Mouse (Mus musculus): ENCODE data around the gene Terf2ip. TPM values are rescaled to one million over a fixed set of nuclear protein-coding genes. Genes with fewer than 3 reads are reported as not detected.

Gene Terf2ip
- polyA plus RNA-seq, 1 experiment = 9.0 TPM

DNA sequence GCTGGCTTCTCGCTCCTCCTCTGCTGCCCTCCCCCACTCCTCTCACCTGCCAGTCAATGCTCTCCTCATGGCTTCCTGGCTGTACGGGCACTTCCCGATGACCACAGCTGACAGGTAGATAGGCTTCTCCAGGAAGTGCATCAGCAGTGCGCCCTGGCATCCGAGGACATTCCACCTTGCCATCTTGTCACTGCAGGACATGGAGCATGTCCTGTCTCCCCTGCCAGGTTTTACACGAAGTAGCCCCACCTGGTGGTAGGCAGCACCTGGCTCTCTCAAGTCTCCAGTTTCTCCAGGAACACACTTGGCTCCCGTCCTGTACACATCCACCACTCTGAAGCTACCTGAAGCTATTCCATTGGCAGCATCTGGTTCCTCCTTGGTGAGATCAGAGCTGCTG is 29.1 kb upstream of the Terf2ip start:
- Histone ChIP-seq H3K27ac (ENCODE audit: insufficient read depth, low read depth, low read length) (no peak overlapping the region), H3K36me3 (ENCODE audit: control insufficient read depth, insufficient read depth, low read length) (no peaks in the 10 kb centered on the region), H3K4me1 (ENCODE audit: control insufficient read depth, insufficient read depth, low read length) (no peaks in the 10 kb centered on the region), H3K4me3 (ENCODE audit: insufficient read depth, low read depth, low read length) (no peak overlapping the region), H3K27me3 (replicated peaks; ENCODE audit: control insufficient read depth, insufficient read depth, low read length) (no peaks in the 10 kb centered on the region)
- 71% methylated on average over 7 of the region's 7 CpGs for WGBS
- DNase-seq = peak; percentile 13
- TF ChIP-seq CTCF (conservative IDR thresholded peaks at IDR 0.05; ENCODE audit: insufficient read depth, insufficient read length, low read depth, low read length) = peak; percentile 43; the same call in 1 of the 2 replicates
- no peak for TF ChIP-seq POLR2A (IDR thresholded peaks at IDR 0.05; ENCODE audit: low read depth, low read length)

DNA sequence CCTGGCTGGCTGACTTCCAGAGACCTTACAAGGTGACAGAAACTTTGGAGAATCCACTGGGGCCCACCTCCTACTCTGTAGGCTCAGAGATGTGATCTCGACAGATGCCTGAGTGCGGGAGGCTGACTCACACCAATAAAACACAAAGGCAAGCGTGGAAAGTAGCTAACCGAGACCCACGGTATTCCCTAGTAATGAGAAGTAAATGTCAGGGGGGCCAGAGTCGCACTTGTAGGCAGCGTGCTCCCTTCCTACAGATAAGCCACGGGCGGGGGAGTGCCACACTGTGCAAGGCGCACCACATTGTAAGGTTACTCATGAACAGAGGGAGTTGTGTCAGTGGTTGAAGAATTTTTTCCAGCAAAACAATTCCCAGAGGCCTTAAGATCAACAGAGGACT is 26.7 kb upstream of the Terf2ip start:
- Histone ChIP-seq H3K27ac (ENCODE audit: insufficient read depth, low read depth, low read length) (no peak overlapping the region), H3K4me3 (ENCODE audit: insufficient read depth, low read depth, low read length) (no peak overlapping the region), H3K4me1 (ENCODE audit: control insufficient read depth, insufficient read depth, low read length) (no peaks in the 10 kb centered on the region), H3K27me3 (replicated peaks; ENCODE audit: control insufficient read depth, insufficient read depth, low read length) (no peaks in the 10 kb centered on the region), H3K36me3 (ENCODE audit: control insufficient read depth, insufficient read depth, low read length) (no peaks in the 10 kb centered on the region)
- TF ChIP-seq POLR2A (IDR thresholded peaks at IDR 0.05; ENCODE audit: low read depth, low read length) (no peak), CTCF (conservative IDR thresholded peaks at IDR 0.05; ENCODE audit: insufficient read depth, insufficient read length, low read depth, low read length) (no peak)
- no peak for DNase-seq
- WGBS = 64% methylated on average over 10 of the region's 10 CpGs

DNA sequence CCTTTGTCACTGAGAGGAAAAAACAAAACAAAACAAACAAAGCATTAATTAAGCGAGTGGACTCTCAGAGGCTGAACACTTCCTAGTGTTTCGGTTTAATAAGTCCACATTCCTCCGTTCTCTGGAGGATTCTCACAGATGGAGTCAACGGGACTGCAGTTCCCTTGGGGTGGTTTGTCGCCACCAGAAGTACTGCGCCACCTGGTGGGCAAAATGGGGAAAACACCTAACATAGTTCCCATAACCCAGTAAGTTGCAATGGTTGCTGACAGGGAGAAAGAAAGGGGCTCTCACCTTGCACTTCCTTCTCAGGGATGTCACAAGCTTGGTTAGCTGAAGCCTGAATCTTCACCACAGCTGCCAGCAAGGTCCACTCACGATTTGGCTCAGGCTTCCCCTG is 21.3 kb upstream of the Terf2ip start:
- no peaks in the 10 kb centered on the region for H3K27me3 ChIP-seq (replicated peaks; ENCODE audit: control insufficient read depth, insufficient read depth, low read length)
- TF ChIP-seq POLR2A (IDR thresholded peaks at IDR 0.05; ENCODE audit: low read depth, low read length) (no peak), CTCF (conservative IDR thresholded peaks at IDR 0.05; ENCODE audit: insufficient read depth, insufficient read length, low read depth, low read length) (peak; percentile 89)
- no peaks in the 10 kb centered on the region; the same call in 1 of the 2 replicates for H3K4me1 ChIP-seq (ENCODE audit: control insufficient read depth, insufficient read depth, low read length)
- no peaks in the 10 kb centered on the region; the same call in 1 of the 2 replicates for H3K36me3 ChIP-seq (ENCODE audit: control insufficient read depth, insufficient read depth, low read length)
- no peak overlapping the region for H3K4me3 ChIP-seq (ENCODE audit: insufficient read depth, low read depth, low read length)
- peak; percentile 80 for DNase-seq
- no peak overlapping the region for H3K27ac ChIP-seq (ENCODE audit: insufficient read depth, low read depth, low read length)
- WGBS = 3% methylated on average over 7 of the region's 7 CpGs

DNA sequence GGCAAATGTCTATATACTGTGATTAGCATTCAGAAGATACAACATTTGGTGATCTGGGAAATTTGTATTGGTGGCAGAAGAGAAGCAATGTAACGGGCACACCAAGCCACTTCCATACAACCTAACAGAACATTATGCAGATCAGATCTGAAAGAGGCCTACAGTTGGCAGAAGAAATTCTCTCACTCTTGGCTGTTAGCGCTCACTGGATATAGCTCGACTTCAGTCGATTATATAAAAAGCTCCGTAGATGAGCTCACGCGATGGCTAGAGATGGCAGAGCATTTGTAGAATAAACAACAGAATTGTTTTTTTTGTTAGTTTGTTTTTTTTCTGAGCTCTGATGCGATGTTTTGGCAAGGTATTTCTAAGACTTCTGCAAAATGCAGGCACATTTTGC is 19.9 kb upstream of the Terf2ip start:
- Histone ChIP-seq H3K27me3 (replicated peaks; ENCODE audit: control insufficient read depth, insufficient read depth, low read length) (no peaks in the 10 kb centered on the region), H3K36me3 (ENCODE audit: control insufficient read depth, insufficient read depth, low read length) (no peaks in the 10 kb centered on the region; the same call in none of the 2 replicates), H3K27ac (ENCODE audit: insufficient read depth, low read depth, low read length) (no peak overlapping the region), H3K4me1 (ENCODE audit: control insufficient read depth, insufficient read depth, low read length) (no peaks in the 10 kb centered on the region; the same call in 1 of the 2 replicates), H3K4me3 (ENCODE audit: insufficient read depth, low read depth, low read length) (no peak overlapping the region)
- WGBS = 54% methylated on average over 8 of the region's 8 CpGs
- TF ChIP-seq CTCF (conservative IDR thresholded peaks at IDR 0.05; ENCODE audit: insufficient read depth, insufficient read length, low read depth, low read length) = no peak
- no peak for TF ChIP-seq POLR2A (IDR thresholded peaks at IDR 0.05; ENCODE audit: low read depth, low read length)
- DNase-seq = no peak

DNA sequence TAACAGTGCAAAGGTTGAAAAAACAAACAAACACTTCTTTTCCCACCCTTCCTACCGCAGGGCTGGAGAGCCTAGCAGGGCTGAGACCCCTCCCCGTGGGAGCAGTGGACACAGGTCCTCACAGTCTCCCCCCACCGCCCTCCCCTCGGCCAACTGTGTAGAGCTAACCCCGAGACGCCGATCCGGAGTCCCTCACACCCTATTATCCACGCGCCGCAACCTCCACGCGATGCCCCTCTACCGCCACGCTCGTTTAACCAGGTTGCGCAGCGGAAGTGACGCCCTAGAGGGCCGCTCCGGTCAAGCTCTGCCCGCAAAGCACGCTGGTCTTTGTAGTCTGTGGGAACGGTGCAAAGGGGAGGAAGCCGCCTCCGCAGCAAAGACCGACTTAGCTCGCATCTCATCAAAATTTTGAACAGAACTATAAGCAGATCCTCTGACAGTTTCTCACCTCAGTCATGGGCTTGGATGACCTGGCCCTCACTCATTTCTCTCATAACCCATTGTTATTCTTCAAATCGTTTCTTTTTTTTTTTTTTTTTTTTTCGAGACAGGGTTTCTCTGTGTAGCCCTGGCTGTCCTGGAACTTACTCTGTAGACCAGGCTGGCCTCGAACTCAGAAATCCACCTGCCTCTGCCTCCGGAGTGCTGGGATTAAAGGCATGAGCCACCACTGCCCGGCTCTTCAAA is 19.0 kb upstream of the Terf2ip start, which contains the start of gene Adat1:
TSS of gene Adat1 (minus strand) at position 290 of the 690 bp plus-strand sequence.
- peak; percentile 90 for DNase-seq
- Histone ChIP-seq H3K4me1 (ENCODE audit: control insufficient read depth, insufficient read depth, low read length) (no peaks in the 10 kb centered on the region; the same call in 1 of the 2 replicates), H3K27ac (ENCODE audit: insufficient read depth, low read depth, low read length) (no peak within 1 kb of the TSS; the same call in 1 of the 2 replicates), H3K4me3 (ENCODE audit: insufficient read depth, low read depth, low read length) (peak within 1 kb of the TSS; percentile 96), H3K27me3 (replicated peaks; ENCODE audit: control insufficient read depth, insufficient read depth, low read length) (no peaks in the 10 kb centered on the region), H3K36me3 (ENCODE audit: control insufficient read depth, insufficient read depth, low read length) (no peaks in the 10 kb centered on the region; the same call in none of the 2 replicates)
- TF ChIP-seq CTCF (conservative IDR thresholded peaks at IDR 0.05; ENCODE audit: insufficient read depth, insufficient read length, low read depth, low read length) (no peak), POLR2A (IDR thresholded peaks at IDR 0.05; ENCODE audit: low read depth, low read length) (peak; percentile 23)
- WGBS = 3% methylated on average over 33 of the region's 33 CpGs

DNA sequence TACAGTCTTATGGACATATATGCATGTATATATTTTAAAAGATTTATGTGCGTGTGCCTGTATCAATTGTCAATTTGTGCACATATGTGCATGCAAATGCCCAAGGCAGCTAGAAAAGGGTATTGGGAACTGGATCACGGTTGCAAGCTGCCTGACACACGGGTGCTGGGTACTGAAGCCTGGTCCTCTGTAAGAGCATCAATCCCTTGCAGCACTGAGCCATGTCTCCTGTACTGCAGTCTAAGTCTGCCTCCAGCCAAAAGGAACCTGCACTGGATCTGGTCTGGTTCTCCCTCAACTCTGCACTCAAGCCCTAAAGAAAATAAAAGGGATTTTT is 18.5 kb upstream of the Terf2ip start:
- TF ChIP-seq POLR2A (IDR thresholded peaks at IDR 0.05; ENCODE audit: low read depth, low read length) (no peak), CTCF (conservative IDR thresholded peaks at IDR 0.05; ENCODE audit: insufficient read depth, insufficient read length, low read depth, low read length) (no peak)
- Histone ChIP-seq H3K27ac (ENCODE audit: insufficient read depth, low read depth, low read length) (no peak overlapping the region), H3K36me3 (ENCODE audit: control insufficient read depth, insufficient read depth, low read length) (no peaks in the 10 kb centered on the region; the same call in none of the 2 replicates), H3K27me3 (replicated peaks; ENCODE audit: control insufficient read depth, insufficient read depth, low read length) (no peaks in the 10 kb centered on the region), H3K4me1 (ENCODE audit: control insufficient read depth, insufficient read depth, low read length) (no peaks in the 10 kb centered on the region; the same call in 1 of the 2 replicates), H3K4me3 (ENCODE audit: insufficient read depth, low read depth, low read length) (no peak overlapping the region)
- DNase-seq = no peak
- WGBS = 68% methylated on average over 3 of the region's 3 CpGs

DNA sequence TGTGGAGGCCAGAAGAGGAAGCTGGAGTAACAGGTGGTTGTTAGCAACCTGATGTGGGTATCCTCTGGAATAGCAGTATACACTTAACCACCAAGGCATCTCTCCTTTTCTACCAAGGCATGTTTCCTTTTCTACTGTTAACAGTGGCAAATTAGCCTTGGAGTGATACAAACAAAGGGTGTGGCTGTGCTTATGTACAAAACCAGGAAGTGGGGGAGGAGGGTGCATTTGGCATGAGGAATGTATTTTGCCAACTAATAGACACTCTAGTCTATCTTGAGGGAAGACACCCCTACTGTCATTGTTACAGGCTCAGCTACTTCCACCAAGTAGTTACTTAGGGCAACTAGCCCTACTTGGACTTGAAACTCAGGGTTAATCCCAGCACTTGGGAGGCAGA is 6.4 kb upstream of the Terf2ip start:
- Histone ChIP-seq H3K27ac (ENCODE audit: insufficient read depth, low read depth, low read length) (no peak overlapping the region), H3K36me3 (ENCODE audit: control insufficient read depth, insufficient read depth, low read length) (peaks cover 6% of the 10 kb centered on the region), H3K4me3 (ENCODE audit: insufficient read depth, low read depth, low read length) (no peak overlapping the region), H3K27me3 (replicated peaks; ENCODE audit: control insufficient read depth, insufficient read depth, low read length) (no peaks in the 10 kb centered on the region), H3K4me1 (ENCODE audit: control insufficient read depth, insufficient read depth, low read length) (no peaks in the 10 kb centered on the region)
- TF ChIP-seq POLR2A (IDR thresholded peaks at IDR 0.05; ENCODE audit: low read depth, low read length) (no peak), CTCF (conservative IDR thresholded peaks at IDR 0.05; ENCODE audit: insufficient read depth, insufficient read length, low read depth, low read length) (no peak)
- DNase-seq = no peak
